Mouse (Mus musculus): ENCODE data around the gene Ahnak. TPM values are rescaled to one million over a fixed set of nuclear protein-coding genes. Genes with fewer than 3 reads are reported as not detected.
"Not testable (repeated sequence)": the region's sequence is repeated elsewhere in the genome, so short reads cannot be mapped to it uniquely, and the experiment has no call there.

Gene Ahnak
- total RNA-seq, 2 experiments from 2014 or later, result 13.8 to 15.7 TPM

DNA sequence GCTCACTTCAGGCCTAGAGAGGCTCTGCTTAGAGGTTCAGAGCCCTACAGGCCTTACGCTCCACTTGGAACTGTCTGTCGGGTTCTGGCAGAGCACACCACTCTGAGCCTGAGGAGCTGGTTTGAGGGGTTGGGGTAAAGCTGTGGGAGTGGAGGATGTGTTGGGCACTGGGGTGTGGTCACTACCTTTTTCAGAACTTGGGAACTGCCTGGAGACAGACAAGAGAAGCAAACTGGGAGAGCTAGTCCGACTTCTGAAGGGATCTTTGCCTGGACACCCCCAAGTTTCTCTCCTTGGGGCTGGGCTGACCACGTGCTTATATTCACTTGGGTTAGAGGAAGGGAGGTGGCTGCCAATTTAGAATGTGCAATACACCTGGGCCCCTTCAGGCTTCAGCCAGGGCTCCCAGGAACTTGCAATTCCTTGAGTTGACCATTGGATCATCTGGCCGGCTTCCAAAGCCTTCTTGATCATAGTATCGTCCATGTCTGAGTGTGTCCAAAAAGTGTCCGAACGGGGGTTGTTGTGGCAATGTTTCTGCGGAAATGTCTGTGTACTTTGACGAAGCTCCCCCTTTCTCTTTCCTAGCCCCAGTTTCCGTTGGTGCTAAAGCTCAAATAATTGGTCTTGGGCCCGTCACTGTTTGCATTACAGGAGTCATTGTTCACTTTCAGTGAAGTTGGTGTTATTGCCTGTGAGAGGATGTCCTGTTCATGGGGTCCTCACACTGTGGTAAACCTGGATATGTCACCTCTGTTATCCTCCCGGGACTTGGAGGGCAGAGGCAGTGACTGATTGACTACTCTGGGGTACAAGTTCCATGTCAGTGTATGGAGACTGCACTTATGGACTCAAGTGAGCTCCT is 3.0 kb downstream of the Ahnak start:
- ATAC-seq (replicated peaks; ENCODE audit: low FRiP score, poor library complexity, severe bottlenecking), result no peak

- no peak; the same call in 1 of the 2 replicates for ATAC-seq (replicated peaks; ENCODE audit: low FRiP score, poor library complexity, severe bottlenecking)
Observed at GRCm38 (mm10) chr19:8992769-8993624, 3.9 kb downstream of the Ahnak start.

DNA sequence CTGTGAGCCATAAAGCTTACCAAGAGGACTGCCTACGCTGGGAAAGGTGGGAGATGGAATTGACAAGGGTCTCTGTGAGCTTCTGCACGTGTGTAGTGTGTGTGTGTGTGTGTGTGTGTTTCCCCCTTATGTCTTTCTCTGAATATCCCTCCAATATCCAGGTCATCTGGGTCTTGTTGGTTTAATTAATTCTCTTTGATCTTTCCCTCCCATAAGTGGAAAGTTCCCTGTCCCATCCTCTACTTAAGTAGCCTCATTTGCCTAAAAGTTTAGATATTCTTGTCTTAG is 4.5 kb downstream of the Ahnak start:
- no peak for ATAC-seq (replicated peaks; ENCODE audit: low FRiP score, poor library complexity, severe bottlenecking)

DNA sequence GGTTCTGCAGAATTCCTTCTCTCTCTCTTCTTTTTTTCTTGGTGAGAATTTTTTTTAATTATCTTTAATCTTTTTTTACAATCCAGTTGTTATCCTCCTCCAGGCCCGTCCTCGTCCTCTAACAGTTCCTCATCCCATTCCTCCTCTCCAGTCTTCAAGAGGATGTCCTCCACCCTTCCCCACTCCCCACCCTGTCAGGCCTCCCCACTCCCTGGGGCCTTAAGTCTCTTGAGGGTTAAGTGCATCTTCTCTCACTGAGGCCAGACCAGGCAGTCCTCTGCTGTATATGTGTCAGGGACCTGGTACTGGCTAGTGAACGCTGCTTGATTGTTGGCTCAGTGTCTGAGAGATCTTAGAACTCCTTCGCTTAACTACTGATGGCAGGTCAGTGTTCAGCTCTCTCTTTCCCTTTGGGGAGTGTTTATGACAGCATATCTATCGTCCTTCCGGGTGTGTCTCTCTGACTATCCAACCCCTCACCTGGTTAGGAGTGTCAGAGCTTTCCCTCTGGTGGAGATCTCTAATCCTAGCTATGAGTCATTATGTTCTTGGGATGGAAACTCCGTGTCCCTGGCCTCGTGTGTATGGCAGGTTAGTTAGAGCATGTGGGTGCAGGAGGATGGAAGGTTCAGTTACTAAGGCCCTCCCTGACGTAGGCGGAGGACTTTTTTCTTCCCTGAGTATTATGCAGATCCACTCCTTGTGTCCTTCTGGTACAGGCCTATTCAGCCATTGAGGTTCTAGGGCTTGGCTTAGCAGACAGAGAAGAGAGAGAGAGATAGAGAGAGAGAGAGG is 5.9 kb downstream of the Ahnak start:
- ATAC-seq (replicated peaks; ENCODE audit: low FRiP score, poor library complexity, severe bottlenecking), result no peak

DNA sequence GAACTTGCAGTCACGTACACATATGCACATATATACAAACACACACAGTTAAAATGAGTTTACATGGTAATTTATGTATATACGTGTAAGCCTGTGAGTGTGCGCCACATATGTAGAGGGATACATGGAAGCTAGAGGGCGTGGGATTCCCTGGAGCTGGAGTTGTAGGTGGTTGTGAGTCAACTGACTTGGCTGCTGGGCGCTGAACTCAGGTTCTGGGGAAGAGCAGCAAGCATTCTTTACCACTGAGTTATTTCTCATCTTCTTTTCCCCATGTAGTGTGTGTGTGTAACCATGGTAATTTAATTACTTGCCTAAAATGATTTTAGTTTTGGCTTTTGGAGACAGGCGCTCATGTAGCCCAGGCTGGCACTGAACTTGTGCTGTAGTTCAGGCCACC is 7.5 kb downstream of the Ahnak start:
- no peak for ATAC-seq (replicated peaks; ENCODE audit: low FRiP score, poor library complexity, severe bottlenecking)

GRCm38 (mm10) chr19:8997546-8997945 is 8.5 kb downstream of the Ahnak start:
- no peak for ATAC-seq (replicated peaks; ENCODE audit: low FRiP score, poor library complexity, severe bottlenecking)

- ATAC-seq (replicated peaks; ENCODE audit: low FRiP score, poor library complexity, severe bottlenecking), result no peak
Observed at GRCm38 (mm10) chr19:8998546-8998945, 9.5 kb downstream of the Ahnak start.

GRCm38 (mm10) chr19:8999223-8999622 is 10.1 kb downstream of the Ahnak start:
- ATAC-seq (replicated peaks; ENCODE audit: low FRiP score, poor library complexity, severe bottlenecking), result no peak

GRCm38 (mm10) chr19:9006915-9007314 is 17.8 kb downstream of the Ahnak start:
- ATAC-seq (replicated peaks; ENCODE audit: low FRiP score, poor library complexity, severe bottlenecking), result not testable (repeated sequence)

- ATAC-seq (replicated peaks; ENCODE audit: low FRiP score, poor library complexity, severe bottlenecking), result no peak
Observed at GRCm38 (mm10) chr19:9019298-9019697, 30.2 kb downstream of the Ahnak start.

DNA sequence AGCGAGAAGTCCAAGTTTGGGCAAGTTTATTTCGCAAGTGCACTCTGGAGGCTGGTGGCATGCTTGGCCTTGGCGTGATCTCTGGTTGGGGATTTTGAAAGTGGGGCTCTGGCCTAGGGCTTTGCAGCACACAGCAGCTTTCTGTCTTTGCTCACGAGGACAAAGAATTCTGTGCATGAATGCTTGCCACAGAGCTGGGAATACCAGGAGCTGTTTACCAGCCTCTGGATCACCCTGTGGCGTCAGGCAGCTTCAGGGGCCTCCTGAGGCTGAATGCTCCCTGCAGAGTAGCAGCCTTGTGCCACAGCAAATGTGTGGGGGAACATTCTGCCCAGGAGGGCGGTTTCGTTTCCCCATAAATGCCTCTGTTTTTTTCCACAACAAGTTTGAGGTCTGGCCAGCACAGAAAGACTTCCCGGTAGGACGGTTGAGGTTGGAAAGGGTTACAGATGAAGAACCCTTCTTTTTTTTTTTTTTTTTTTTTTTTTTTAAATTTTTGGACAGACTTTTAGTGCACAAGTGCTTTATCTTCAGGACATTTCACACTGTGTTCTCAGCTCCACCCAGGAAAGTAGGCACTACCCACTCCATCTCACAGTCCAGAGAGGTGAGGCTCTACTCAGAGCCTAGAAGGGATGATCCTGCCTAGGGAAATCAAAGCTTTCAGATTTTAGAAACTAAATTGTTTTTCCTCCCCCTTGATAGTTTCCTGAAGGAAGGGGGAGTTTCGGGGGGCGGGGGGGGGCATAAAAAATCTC is 34.1 kb downstream of the Ahnak start:
- ATAC-seq (replicated peaks; ENCODE audit: low FRiP score, poor library complexity, severe bottlenecking), result no peak

DNA sequence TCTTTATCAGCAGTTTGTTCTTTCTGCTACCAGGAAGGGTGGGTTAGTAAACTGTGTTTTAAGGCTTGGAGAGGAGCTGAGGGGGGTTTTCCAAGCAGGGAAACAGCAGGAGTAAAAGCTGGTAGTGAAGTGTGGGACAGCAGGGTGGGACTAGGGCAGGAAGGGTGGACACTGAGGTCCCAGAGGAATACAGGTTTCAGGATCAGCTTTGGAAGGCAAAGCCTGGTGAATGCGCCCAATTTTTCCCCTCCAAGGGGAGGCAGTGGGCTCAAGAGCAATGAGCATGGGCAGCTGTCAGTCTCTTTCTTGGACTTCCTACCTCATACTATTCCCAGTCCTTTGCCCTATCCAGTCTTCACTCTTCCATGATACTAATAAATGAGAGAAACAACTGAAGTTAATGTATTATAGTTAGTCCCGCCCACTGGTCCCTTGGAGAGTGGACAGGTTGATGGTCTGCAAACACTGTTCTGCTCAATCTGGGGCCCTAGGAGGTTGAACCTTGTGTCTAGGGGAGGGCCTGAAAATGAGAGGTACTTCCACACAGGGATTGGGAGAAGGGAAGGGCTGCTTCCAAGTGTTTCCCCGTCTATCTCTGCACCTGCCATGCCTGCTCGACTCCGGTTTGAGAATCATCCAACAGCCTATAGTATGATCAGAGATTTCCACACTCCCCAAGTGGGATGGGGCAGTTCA is 36.6 kb downstream of the Ahnak start:
- ATAC-seq (replicated peaks; ENCODE audit: low FRiP score, poor library complexity, severe bottlenecking), result no peak

DNA sequence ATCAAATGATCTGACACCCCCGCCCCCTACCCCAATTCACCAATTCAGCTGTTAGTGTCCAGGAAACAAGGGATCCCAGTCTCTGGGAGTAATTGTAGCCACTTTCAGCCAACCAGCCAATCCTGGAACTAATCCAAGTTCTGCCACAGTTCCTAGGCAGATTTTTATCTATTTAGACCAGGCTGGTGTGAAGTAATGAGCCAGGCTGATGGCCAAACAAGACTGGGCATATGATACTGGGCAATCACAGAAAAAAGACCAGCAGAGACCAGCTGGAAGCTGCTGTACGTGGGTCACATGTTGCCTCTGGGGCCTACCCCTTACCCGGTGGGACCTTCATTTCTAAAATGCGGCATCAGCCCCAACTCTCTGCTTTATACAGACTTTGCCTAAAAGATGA is 37.5 kb downstream of the Ahnak start:
- ATAC-seq (replicated peaks; ENCODE audit: low FRiP score, poor library complexity, severe bottlenecking), result no peak

DNA sequence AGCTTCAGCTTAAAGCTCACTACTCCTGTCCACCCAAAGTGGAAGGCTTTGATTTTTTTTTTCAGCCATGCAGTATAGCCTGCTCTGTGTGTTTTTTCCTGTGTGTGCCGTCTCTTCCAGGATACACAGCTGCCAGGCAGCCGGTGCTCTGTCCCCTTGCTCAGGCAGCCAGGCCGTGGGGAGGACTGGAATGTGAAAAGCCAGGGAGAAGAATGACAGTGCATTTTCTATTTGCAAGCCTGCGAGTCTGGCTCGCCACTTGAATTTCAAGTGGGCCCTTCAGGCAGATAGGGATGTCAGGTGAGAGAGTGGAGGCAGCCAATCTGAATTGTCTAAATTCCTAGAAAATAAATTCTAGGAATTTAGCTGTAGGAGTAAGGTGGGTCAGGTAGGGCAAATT is 38.7 kb downstream of the Ahnak start:
- ATAC-seq (replicated peaks; ENCODE audit: low FRiP score, poor library complexity, severe bottlenecking), result no peak

- no peak for ATAC-seq (replicated peaks; ENCODE audit: low FRiP score, poor library complexity, severe bottlenecking)
Observed at GRCm38 (mm10) chr19:9028375-9028774, 39.3 kb downstream of the Ahnak start.

DNA sequence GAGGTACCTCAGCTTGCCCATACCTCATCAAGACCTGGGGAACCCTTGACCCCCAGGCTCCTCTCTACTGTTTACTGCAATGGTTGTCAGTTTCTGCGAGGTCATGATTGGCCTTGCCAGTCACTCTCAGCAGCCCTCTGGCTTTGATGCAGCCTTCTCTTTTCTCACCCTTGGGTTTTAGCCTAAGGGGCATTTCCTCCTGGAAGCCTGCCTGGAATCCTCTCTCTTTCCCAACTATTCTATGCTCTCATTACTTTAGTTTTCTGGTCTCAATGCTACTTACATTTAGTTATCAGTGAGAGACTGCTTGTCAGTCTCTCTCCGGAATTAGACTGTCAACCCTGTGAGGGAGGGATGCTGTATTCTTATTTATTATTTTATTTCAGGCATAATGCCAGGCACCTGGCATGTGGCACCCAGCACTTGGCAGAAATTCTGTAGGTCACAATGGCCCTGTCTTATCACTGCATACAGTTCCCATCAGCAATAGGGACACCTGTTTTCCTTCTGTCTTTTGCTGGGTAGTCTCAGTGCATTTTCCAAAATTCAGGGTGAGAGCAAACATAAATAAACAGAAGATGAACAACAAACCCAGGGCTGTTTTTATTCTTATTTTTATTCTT is 40.7 kb downstream of the Ahnak start:
- ATAC-seq (replicated peaks; ENCODE audit: low FRiP score, poor library complexity, severe bottlenecking), result no peak

DNA sequence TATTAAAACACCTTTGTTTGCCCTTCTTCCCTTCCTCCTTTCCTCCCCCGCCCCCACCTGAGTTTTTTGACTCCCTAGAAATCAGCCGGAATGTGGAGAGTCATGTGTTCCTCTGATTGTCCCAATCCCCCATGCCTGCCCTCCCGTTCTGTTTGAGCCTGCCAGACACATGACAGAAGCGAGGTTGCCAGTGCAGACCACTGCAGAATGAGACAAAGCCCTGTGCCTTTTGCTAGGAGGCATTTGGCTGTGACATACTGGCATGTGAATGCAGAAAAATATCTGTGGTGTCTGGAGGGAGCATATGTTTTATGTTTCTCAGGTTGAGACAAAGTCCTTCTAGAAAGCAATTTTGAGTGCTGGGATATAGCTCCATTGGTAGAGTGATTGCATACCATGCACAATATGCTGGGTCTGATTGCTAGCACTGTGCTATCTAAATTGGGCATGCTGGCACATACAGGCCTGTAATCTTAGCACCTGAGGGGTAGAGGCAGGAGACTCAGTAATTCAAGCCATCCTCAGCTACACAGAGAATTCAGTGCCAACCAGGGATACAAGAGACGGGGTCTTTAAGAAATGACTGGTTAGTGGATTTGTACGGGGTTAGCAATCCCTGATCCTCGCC is 43.5 kb downstream of the Ahnak start:
- ATAC-seq (replicated peaks; ENCODE audit: low FRiP score, poor library complexity, severe bottlenecking), result no peak

Data from erythroid progenitor cell, adult 5-6 weeks (primary cell).